Comparison of ENCODE assay signal across 8 mouse cellular contexts in genomic region chr1:181379664-181380063, GRCm38 (mm10). TPM values are rescaled to one million over a fixed set of nuclear protein-coding genes. Genes with fewer than 3 reads are reported as not detected.
DNase-seq lines count a peak whose midpoint lies in the region; ATAC-seq and TF ChIP-seq lines count a peak whose summit lies in the region.

No protein-coding gene starts in this region.

- WGBS in embryonic facial prominence, embryonic 10.5 days, result 30% methylated on average over 8 of the region's 8 CpGs
- 25% methylated on average over 8 of the region's 8 CpGs for WGBS in hindbrain, postnatal 0 days
- WGBS in lung, adult 2 months, result 29% methylated on average over 8 of the region's 8 CpGs
- WGBS in olfactory bulb, adult 2 months, result 42% methylated on average over 8 of the region's 8 CpGs

- peak; percentile 89 for TF ChIP-seq CTCF in hindbrain, postnatal 0 days (IDR thresholded peaks at IDR 0.05; ENCODE audit: low read depth)
- TF ChIP-seq CTCF in lung, adult 2 months (IDR thresholded peaks at IDR 0.05; ENCODE audit: insufficient read depth, low read length), result peak; percentile 94
- peak; percentile 60; the same call in 1 of the 2 replicates for TF ChIP-seq CTCF in olfactory bulb, adult 2 months (IDR thresholded peaks at IDR 0.05; ENCODE audit: insufficient read depth, low read depth, low read length)

- TF ChIP-seq POLR2A in lung, adult 2 months (IDR thresholded peaks at IDR 0.05; ENCODE audit: borderline replicate concordance, extremely low read depth, low read depth, low read length), result no peak
- no peak for TF ChIP-seq POLR2A in olfactory bulb, adult 2 months (IDR thresholded peaks at IDR 0.05; ENCODE audit: insufficient read depth, low read depth, low read length)

- DNase-seq in right cerebral cortex, adult 2 months (ENCODE audit: low spot score in 2 of 2), result peak; percentile 41 to 61
- DNase-seq in right cerebral cortex, postnatal 36 days (ENCODE audit: low spot score in 2 of 2), result no peak
- DNase-seq in adrenal gland, postnatal 10 days, result peak; percentile 68
- DNase-seq in embryonic facial prominence, embryonic 10.5 days (ENCODE audit: low spot score), result peak; percentile 73
- peak; percentile 72 for DNase-seq in hindbrain, postnatal 0 days (ENCODE audit: low spot score)
- peak; percentile 36 for DNase-seq in lung, adult 2 months
- DNase-seq in Muller cell, postnatal 12 days (ENCODE audit: inconsistent ontology term), result no peak

- H3K36me3 ChIP-seq in embryonic facial prominence, embryonic 10.5 days (replicated peaks), result no peaks in the 10 kb centered on the region
- no peaks in the 10 kb centered on the region for H3K36me3 ChIP-seq in hindbrain, postnatal 0 days (ENCODE audit: insufficient read depth, low read length)

- peaks cover 5% of the 10 kb centered on the region; the same call in 1 of the 2 replicates for H3K27me3 ChIP-seq in embryonic facial prominence, embryonic 10.5 days (replicated peaks; ENCODE audit: low read depth, poor library complexity, severe bottlenecking)
- no peaks in the 10 kb centered on the region; the same call in 1 of the 2 replicates for H3K27me3 ChIP-seq in hindbrain, postnatal 0 days (ENCODE audit: insufficient read depth, low read length)

- no peak overlapping the region for H3K9ac ChIP-seq in hindbrain, postnatal 0 days (replicated peaks; ENCODE audit: low read length)

- H3K9me3 ChIP-seq in embryonic facial prominence, embryonic 10.5 days, result no peaks in the 10 kb centered on the region
- H3K9me3 ChIP-seq in hindbrain, postnatal 0 days (ENCODE audit: low read length), result no peaks in the 10 kb centered on the region

- no peak overlapping the region for H3K27ac ChIP-seq in embryonic facial prominence, embryonic 10.5 days (replicated peaks)
- H3K27ac ChIP-seq in hindbrain, postnatal 0 days, result no peak overlapping the region
- H3K27ac ChIP-seq in olfactory bulb, adult 2 months (ENCODE audit: insufficient read depth, low read depth, low read length), result no peak overlapping the region

- H3K4me2 ChIP-seq in hindbrain, postnatal 0 days (ENCODE audit: low read depth, low read length), result no peak overlapping the region

- H3K4me1 ChIP-seq in embryonic facial prominence, embryonic 10.5 days, result peaks cover 10% of the 10 kb centered on the region
- no peaks in the 10 kb centered on the region for H3K4me1 ChIP-seq in hindbrain, postnatal 0 days (ENCODE audit: insufficient read depth, low read length)
- H3K4me1 ChIP-seq in lung, adult 2 months (ENCODE audit: control insufficient read depth, insufficient read depth, low read length), result no peaks in the 10 kb centered on the region
- peaks cover 46% of the 10 kb centered on the region for H3K4me1 ChIP-seq in olfactory bulb, adult 2 months (ENCODE audit: control insufficient read depth, insufficient read depth, low read length)

- no peak overlapping the region for H3K4me3 ChIP-seq in embryonic facial prominence, embryonic 10.5 days
- no peak overlapping the region for H3K4me3 ChIP-seq in hindbrain, postnatal 0 days (ENCODE audit: low read length)
- H3K4me3 ChIP-seq in lung, adult 2 months (replicated peaks; ENCODE audit: extremely low read depth, low read depth, low read length), result no peak overlapping the region
- no peak overlapping the region for H3K4me3 ChIP-seq in olfactory bulb, adult 2 months (ENCODE audit: insufficient read depth, low read depth, low read length)

- ATAC-seq in hindbrain, postnatal 0 days, result peak; percentile 43; the same call in 1 of the 2 replicates

RNA-seq across cellular contexts. Expression of gene Cnih3, which starts 27.2 kb away (rescaled TPM):
- not detected for total RNA-seq in adrenal gland, postnatal 10 days (2021)
- 0.24 and 0.57 TPM in 2 replicates for polyA plus RNA-seq in embryonic facial prominence, embryonic 10.5 days (2016; fragmentation: Nextera tagmentation; extraction: Ambion mirVana)
- 23.0 and 24.3 TPM in 2 replicates for total RNA-seq in hindbrain, postnatal 0 days (2014; rRNA removed)
- 13.2 and 13.4 TPM in 2 replicates for polyA plus RNA-seq in hindbrain, postnatal 0 days (2015; fragmentation: Nextera tagmentation; extraction: Ambion mirVana)
- 0.25 TPM in 1 of 2 replicates, not detected in the other for polyA plus RNA-seq in lung, adult 2 months (2012; rRNA removed)
- not detected in 2 replicates for polyA plus RNA-seq in olfactory bulb, adult 2 months (2012; ENCODE audit: insufficient read depth, insufficient read length, low replicate concordance, missing spikeins)

Comparison
In these comparisons a context has a peak if more than half of its experiments do, and no peak if none do; other contexts are left out.
1. DNase-seq: peak in right cerebral cortex, adult 2 months (2 of 2), adrenal gland, postnatal 10 days (single experiment), embryonic facial prominence, embryonic 10.5 days (single experiment), hindbrain, postnatal 0 days (single experiment) and lung, adult 2 months (single experiment); none in right cerebral cortex, postnatal 36 days (0 of 2) and Muller cell, postnatal 12 days (single experiment).
2. Peak in every context shown above with its lines, with median percentiles within 50 percentile points of each other: CTCF ChIP-seq.